Mouse (Mus musculus) adrenal gland, adult (tissue): Measurements from ENCODE around the gene Brap.
"Not testable (repeated sequence)": the region's sequence is repeated elsewhere in the genome, so short reads cannot be mapped to it uniquely, and the experiment has no call there.

Experiments used
- DNase-seq, 2 experiments: peaks; one replicate each; pipeline ENCODE4 v3.0.0; 2022 to 2023; ENCODE audit warnings: low spot score in 1 of 2; ENCODE audit not compliant: inconsistent age in 2 of 2

Gene Brap

GRCm38 (mm10) chr5:121660059-121660896 lies at the start of gene Brap, which contains the start of gene Acad10:
Brap (plus strand) TSS chr5:121660563.
Acad10 (minus strand) TSS chr5:121660514.
- peak; percentile 97 to 99 for DNase-seq

GRCm38 (mm10) chr5:121612036-121612435 lies 48.3 kb upstream of the Brap start:
- DNase-seq: no peak

- not testable (repeated sequence) for DNase-seq
These were observed 45.4 kb upstream of the Brap start for GRCm38 (mm10) chr5:121614921-121615320.

- peak; percentile 89 to 95 for DNase-seq
These were observed 41.5 kb upstream of the Brap start, which contains the start of gene Acad12 for GRCm38 (mm10) chr5:121618592-121619513. Acad12 (minus strand) TSS chr5:121618938.

GRCm38 (mm10) chr5:121621102-121621501 lies 39.3 kb upstream of the Brap start:
- DNase-seq: no peak

GRCm38 (mm10) chr5:121623241-121623640 lies 37.1 kb upstream of the Brap start:
- no peak for DNase-seq

- peak; percentile 64 to 92 for DNase-seq
These were observed 32.5 kb upstream of the Brap start for GRCm38 (mm10) chr5:121627871-121628270.

GRCm38 (mm10) chr5:121631106-121631647 lies 29.2 kb upstream of the Brap start:
- not testable (repeated sequence) for DNase-seq

GRCm38 (mm10) chr5:121632804-121633203 lies 27.6 kb upstream of the Brap start:
- DNase-seq: no peak

- no peak for DNase-seq
These were observed 25.7 kb upstream of the Brap start for GRCm38 (mm10) chr5:121634668-121635067.

- no peak for DNase-seq
These were observed 23.1 kb upstream of the Brap start for GRCm38 (mm10) chr5:121637296-121637695.

GRCm38 (mm10) chr5:121639601-121640000 lies 20.8 kb upstream of the Brap start:
- DNase-seq: no peak

- DNase-seq: peak; percentile 23 to 50
These were observed 11.2 kb upstream of the Brap start for GRCm38 (mm10) chr5:121649134-121649533.

GRCm38 (mm10) chr5:121654526-121654925 lies 5.8 kb upstream of the Brap start:
- no peak for DNase-seq

- DNase-seq: peak in 1 of 2 experiments; percentile 40
These were observed 3.5 kb upstream of the Brap start for GRCm38 (mm10) chr5:121656866-121657265.

- DNase-seq: not testable (repeated sequence)
These were observed 2.7 kb upstream of the Brap start for GRCm38 (mm10) chr5:121657656-121658055.

GRCm38 (mm10) chr5:121660897-121661254 lies 513 bp downstream of the Brap start:
- DNase-seq: no peak

- peak in 1 of 2 experiments; percentile 31 for DNase-seq
These were observed 1.1 kb downstream of the Brap start for GRCm38 (mm10) chr5:121661494-121661893.

- no peak for DNase-seq
These were observed 3.1 kb downstream of the Brap start for GRCm38 (mm10) chr5:121663456-121663855.

- no peak for DNase-seq
These were observed 3.7 kb downstream of the Brap start for GRCm38 (mm10) chr5:121664078-121664477.

- DNase-seq: no peak
These were observed 4.6 kb downstream of the Brap start for GRCm38 (mm10) chr5:121664971-121665370.
